Mouse (Mus musculus) hindbrain, embryonic 15.5 days (tissue): ENCODE measurements around the gene Cd200. TPM values are rescaled to one million over a fixed set of nuclear protein-coding genes. Genes with fewer than 3 reads are reported as not detected.
"Not testable (repeated sequence)": the region's sequence is repeated elsewhere in the genome, so short reads cannot be mapped to it uniquely, and the experiment has no call there.

Experiments used
- ATAC-seq: fragments of 200-750 bp; cut with Nextera tagmentation; 2 replicates; pipeline ENCODE4 v1.8.0; 2017; ENCODE audit warnings: low read depth, moderate number of reproducible peaks, moderate TSS enrichment; ENCODE audit not compliant: low FRiP score
- H3K27ac ChIP-seq: fragments of 300-500 bp; sonication (generic); replicated peaks from 2 replicates; pipeline ENCODE4 v1.5.1; 2015; ENCODE audit warnings: mild to moderate bottlenecking, inconsistent platforms
- H3K27me3 ChIP-seq: fragments of 300-500 bp; sonication (generic); 2 replicates; pipeline ENCODE4 v1.6.1; 2015; ENCODE audit warnings: control low read depth, inconsistent platforms
- H3K36me3 ChIP-seq: fragments of 300-500 bp; sonication (generic); 2 replicates; pipeline ENCODE4 v1.6.1; 2015; ENCODE audit warnings: control low read depth, inconsistent platforms
- H3K4me1 ChIP-seq: fragments of 300-500 bp; sonication (generic); replicated peaks from 2 replicates; pipeline ENCODE4 v1.6.1; 2015; ENCODE audit warnings: control low read depth, inconsistent platforms
- H3K4me2 ChIP-seq: fragments of 300-500 bp; sonication (generic); 2 replicates; pipeline ENCODE4 v1.6.1; 2015; ENCODE audit warnings: moderate library complexity, mild to moderate bottlenecking, inconsistent platforms
- H3K4me3 ChIP-seq: fragments of 300-500 bp; sonication (generic); 2 replicates; pipeline ENCODE4 v1.5.1; 2015; ENCODE audit warnings: mild to moderate bottlenecking, inconsistent platforms
- H3K9ac ChIP-seq: fragments of 300-500 bp; sonication (generic); 2 replicates; pipeline ENCODE4 v1.6.1; 2015; ENCODE audit warnings: inconsistent platforms
- H3K9me3 ChIP-seq: fragments of 300-500 bp; sonication (generic); 2 replicates; pipeline ENCODE4 v1.6.1; 2016; ENCODE audit warnings: control low read depth, inconsistent platforms
- whole genome bisulfite sequencing: fragments of 180-500 bp; shearing (Covaris S2); methylation state at CpG from one replicate; pipeline ENCODE4 v1.1.7; 2015; 5-methylcytosine and 5-hydroxymethylcytosine counted together
- polyA plus RNA-seq: library from polyadenylated mRNA; unstranded; fragments of >200 nt; fragmentation: Nextera tagmentation; extraction: Ambion mirVana; gene quantifications from 2 replicates; pipeline ENCODE4 v1.2.1, GENCODE M21; 2015

Gene Cd200
- 340 and 346 TPM in 2 replicates for polyA plus RNA-seq

- Histone ChIP-seq H3K9me3 (no peaks in the 10 kb centered on the region), H3K36me3 (no peaks in the 10 kb centered on the region), H3K4me2 (peak within 1 kb of the TSS; percentile 62), H3K27me3 (no peaks in the 10 kb centered on the region), H3K27ac (peak within 1 kb of the TSS; percentile 93), H3K4me3 (peak within 1 kb of the TSS; percentile 54), H3K9ac (peak within 1 kb of the TSS; percentile 72), H3K4me1 (peaks cover 14% of the 10 kb centered on the region)
- ATAC-seq, result peak; percentile 98
- 2% methylated on average over 28 of the region's 28 CpGs for WGBS
Measured at GRCm38 (mm10) chr16:45408425-45409063, at the start of gene Cd200. Gene Cd200, minus strand, starts transcription at chr16:45409053.

GRCm38 (mm10) chr16:45454762-45455161, 45.9 kb upstream of the Cd200 start:
- Histone ChIP-seq H3K27ac (no peak overlapping the region), H3K4me1 (no peaks in the 10 kb centered on the region)

GRCm38 (mm10) chr16:45437230-45437739, 28.4 kb upstream of the Cd200 start:
- no peak for ATAC-seq
- H3K4me2 ChIP-seq, result no peak overlapping the region
- no peak overlapping the region for H3K27ac ChIP-seq
- no peaks in the 10 kb centered on the region for H3K27me3 ChIP-seq
- no peaks in the 10 kb centered on the region for H3K36me3 ChIP-seq
- no peaks in the 10 kb centered on the region for H3K9me3 ChIP-seq
- no peak overlapping the region for H3K9ac ChIP-seq
- 89% methylated on average over 1 of the region's 1 CpGs for WGBS
- no peak overlapping the region for H3K4me3 ChIP-seq
- H3K4me1 ChIP-seq, result no peaks in the 10 kb centered on the region

More at GRCm38 (mm10) chr16:45454762-45455161, 45.9 kb upstream of the Cd200 start:
- H3K9me3 ChIP-seq, result no peaks in the 10 kb centered on the region
- no peak for ATAC-seq
- no peak overlapping the region for H3K4me3 ChIP-seq
- no peak overlapping the region for H3K9ac ChIP-seq
- H3K27me3 ChIP-seq, result no peaks in the 10 kb centered on the region
- H3K36me3 ChIP-seq, result no peaks in the 10 kb centered on the region
- no peak overlapping the region for H3K4me2 ChIP-seq

GRCm38 (mm10) chr16:45435591-45435990, 26.7 kb upstream of the Cd200 start:
- no peaks in the 10 kb centered on the region for H3K36me3 ChIP-seq
- no peak overlapping the region for H3K4me2 ChIP-seq
- H3K9me3 ChIP-seq, result no peaks in the 10 kb centered on the region
- H3K4me3 ChIP-seq, result no peak overlapping the region
- ATAC-seq, result no peak
- no peaks in the 10 kb centered on the region for H3K27me3 ChIP-seq
- H3K9ac ChIP-seq, result no peak overlapping the region
- no peak overlapping the region for H3K27ac ChIP-seq
- no peaks in the 10 kb centered on the region for H3K4me1 ChIP-seq

- H3K36me3 ChIP-seq, result no peaks in the 10 kb centered on the region
- no peaks in the 10 kb centered on the region for H3K4me1 ChIP-seq
- H3K9ac ChIP-seq, result no peak overlapping the region
- no peaks in the 10 kb centered on the region for H3K9me3 ChIP-seq
- H3K27me3 ChIP-seq, result no peaks in the 10 kb centered on the region
- no peak overlapping the region for H3K4me3 ChIP-seq
- H3K27ac ChIP-seq, result no peak overlapping the region
- no peak overlapping the region for H3K4me2 ChIP-seq
- 91% methylated on average over 9 of the region's 9 CpGs for WGBS
- ATAC-seq, result no peak
Measured at GRCm38 (mm10) chr16:45427651-45428050, 18.8 kb upstream of the Cd200 start.

- Histone ChIP-seq H3K9ac (no peak overlapping the region), H3K27ac (no peak overlapping the region), H3K36me3 (no peaks in the 10 kb centered on the region), H3K4me3 (no peak overlapping the region), H3K4me1 (no peaks in the 10 kb centered on the region), H3K9me3 (no peaks in the 10 kb centered on the region), H3K27me3 (no peaks in the 10 kb centered on the region), H3K4me2 (no peak overlapping the region)
- no peak for ATAC-seq
Measured at GRCm38 (mm10) chr16:45413497-45413896, 4.6 kb upstream of the Cd200 start.

GRCm38 (mm10) chr16:45409064-45409446, 202 bp upstream of the Cd200 start:
- Histone ChIP-seq H3K27ac (peak overlapping the region; percentile 93), H3K4me3 (peak overlapping the region; percentile 54), H3K4me1 (peaks cover 14% of the 10 kb centered on the region), H3K9ac (peak overlapping the region; percentile 72), H3K4me2 (peak overlapping the region; percentile 62)
- H3K27me3 ChIP-seq, H3K9me3 ChIP-seq, H3K36me3 ChIP-seq: not testable (repeated sequence)
- 25% methylated on average over 7 of the region's 7 CpGs for WGBS
- ATAC-seq, result peak; percentile 79

GRCm38 (mm10) chr16:45407645-45408400, 1.0 kb downstream of the Cd200 start:
- no peak for ATAC-seq
- H3K27me3 ChIP-seq, result no peaks in the 10 kb centered on the region
- H3K4me1 ChIP-seq, result peaks cover 14% of the 10 kb centered on the region
- H3K9me3 ChIP-seq, result no peaks in the 10 kb centered on the region
- H3K9ac ChIP-seq, result peak overlapping the region; percentile 72
- no peaks in the 10 kb centered on the region for H3K36me3 ChIP-seq
- H3K4me3 ChIP-seq, result peak overlapping the region; percentile 54
- WGBS, result 23% methylated on average over 9 of the region's 9 CpGs
- H3K4me2 ChIP-seq, result peak overlapping the region; percentile 62
- H3K27ac ChIP-seq, result peak overlapping the region; percentile 93

GRCm38 (mm10) chr16:45407091-45407490, 1.8 kb downstream of the Cd200 start:
- H3K9ac ChIP-seq, result peak overlapping the region; percentile 72
- no peaks in the 10 kb centered on the region for H3K9me3 ChIP-seq
- no peaks in the 10 kb centered on the region for H3K36me3 ChIP-seq
- H3K4me3 ChIP-seq, result peak overlapping the region; percentile 54
- ATAC-seq, result no peak
- H3K27me3 ChIP-seq, result no peaks in the 10 kb centered on the region
- peaks cover 14% of the 10 kb centered on the region for H3K4me1 ChIP-seq
- H3K27ac ChIP-seq, result peak overlapping the region; percentile 93
- H3K4me2 ChIP-seq, result peak overlapping the region; percentile 62
- WGBS, result 74% methylated on average over 5 of the region's 5 CpGs

- Histone ChIP-seq H3K36me3 (no peaks in the 10 kb centered on the region), H3K9ac (no peak overlapping the region), H3K4me2 (no peak overlapping the region), H3K9me3 (no peaks in the 10 kb centered on the region), H3K4me3 (no peak overlapping the region), H3K27me3 (no peaks in the 10 kb centered on the region), H3K4me1 (peaks cover 20% of the 10 kb centered on the region), H3K27ac (no peak overlapping the region)
- 75% methylated on average over 2 of the region's 2 CpGs for WGBS
- ATAC-seq, result no peak
Measured at GRCm38 (mm10) chr16:45402951-45403350, 5.9 kb downstream of the Cd200 start.

GRCm38 (mm10) chr16:45402036-45402435, 6.8 kb downstream of the Cd200 start:
- Histone ChIP-seq H3K4me2 (no peak overlapping the region), H3K4me1 (peaks cover 20% of the 10 kb centered on the region), H3K9me3 (no peaks in the 10 kb centered on the region), H3K27me3 (no peaks in the 10 kb centered on the region), H3K4me3 (no peak overlapping the region), H3K36me3 (no peaks in the 10 kb centered on the region; the same call in 1 of the 2 replicates), H3K9ac (no peak overlapping the region), H3K27ac (no peak overlapping the region)
- no peak for ATAC-seq
- 100% methylated on average over 1 of the region's 1 CpGs for WGBS

- H3K27me3 ChIP-seq, result no peaks in the 10 kb centered on the region
- no peak overlapping the region for H3K4me3 ChIP-seq
- peaks cover 18% of the 10 kb centered on the region for H3K36me3 ChIP-seq
- H3K9me3 ChIP-seq, result no peaks in the 10 kb centered on the region
- no peak overlapping the region for H3K9ac ChIP-seq
- H3K4me2 ChIP-seq, result no peak overlapping the region
- no peak overlapping the region for H3K27ac ChIP-seq
- no peak for ATAC-seq
- 72% methylated on average over 9 of the region's 9 CpGs for WGBS
- H3K4me1 ChIP-seq, result peaks cover 6% of the 10 kb centered on the region; the same call in 1 of the 2 replicates
Measured at GRCm38 (mm10) chr16:45399947-45400555, 8.8 kb downstream of the Cd200 start.
